Comparison of ENCODE assay signal across 8 mouse cellular contexts in genomic region chr3:104616155-104616554, GRCm38 (mm10). TPM values are rescaled to one million over a fixed set of nuclear protein-coding genes. Genes with fewer than 3 reads are reported as not detected.
DNase-seq lines count a peak whose midpoint lies in the region; ATAC-seq lines count a peak whose summit lies in the region.

No protein-coding gene starts in this region.

- no peak for ATAC-seq in erythroid progenitor cell, adult 5-6 weeks (replicated peaks; ENCODE audit: low FRiP score, poor library complexity, severe bottlenecking)

- DNase-seq in gastrocnemius, adult 18-20 months (ENCODE audit: low spot score): peak; percentile 47
- no peak for DNase-seq in gastrocnemius, postnatal 14 days
- DNase-seq in right cerebral cortex, adult 18-20 months: peak; percentile 70
- DNase-seq in right cerebral cortex, postnatal 4 days: no peak
- DNase-seq in mesoderm, embryonic 11.5 days (ENCODE audit: low read depth, low spot score): peak; percentile 8
- DNase-seq in thymus, postnatal 4 days: peak; percentile 76
- no peak for DNase-seq in kidney, adult 9 months

- intact Hi-C loops in gastrocnemius, postnatal 14 days (cut with DNase I; ENCODE audit: low total_unique reads): no loop called here

RNA-seq across cellular contexts. Expression of gene Slc16a1, which starts 22.3 kb away (rescaled TPM):
- 10 to 100 TPM; 21.8 to 33.8 TPM for total RNA-seq in gastrocnemius, adult 18-20 months (2021)
- 10 to 100 TPM; 20.4 to 26.4 TPM for total RNA-seq in gastrocnemius, postnatal 14 days (2021)
- total RNA-seq in erythroid progenitor cell, adult 5-6 weeks (2015; ENCODE audit: low replicate concordance): 334 and 364 TPM in 2 replicates
- 431 and 500 TPM in 2 replicates for total RNA-seq in erythroid progenitor cell, adult 5-6 weeks (2017; ENCODE audit: low replicate concordance)

Comparison
In these comparisons a context has a peak if more than half of its experiments do, and no peak if none do; other contexts are left out.
1. DNase-seq: peak in gastrocnemius, adult 18-20 months (single experiment), right cerebral cortex, adult 18-20 months (single experiment), mesoderm, embryonic 11.5 days (single experiment) and thymus, postnatal 4 days (single experiment); none in gastrocnemius, postnatal 14 days (single experiment), right cerebral cortex, postnatal 4 days (single experiment) and kidney, adult 9 months (single experiment).
2. RNA of gene Slc16a1, which starts 22.3 kb away (total RNA-seq): 334 to 500 TPM in erythroid progenitor cell, adult 5-6 weeks; 21.8 to 33.8 TPM in gastrocnemius, adult 18-20 months and 20.4 to 26.4 TPM in gastrocnemius, postnatal 14 days; every median in the first group is over 4 times any median in the second.